Mouse (Mus musculus) embryonic facial prominence, embryonic 11.5 days (tissue): ENCODE measurements around the gene Abcb10. TPM values are rescaled to one million over a fixed set of nuclear protein-coding genes. Genes with fewer than 3 reads are reported as not detected.
A peak's percentile ranks its signal among the peaks of the same experiment; 100 is the strongest.
"Not testable (repeated sequence)": the region's sequence is repeated elsewhere in the genome, so short reads cannot be mapped to it uniquely, and the experiment has no call there.

Experiments
- ATAC-seq: fragments of 200-750 bp; cut with Nextera tagmentation; replicated peaks from 2 replicates; pipeline ENCODE4 v1.8.0; 2017; ENCODE audit warnings: low read depth; ENCODE audit not compliant: insufficient number of reproducible peaks, low FRiP score, low TSS enrichment
- DNase-seq: peaks from one replicate; pipeline ENCODE4 v3.0.0-alpha.2; 2015; ENCODE audit warnings: low spot score
- H3K27ac ChIP-seq: fragments of 300-500 bp; sonication (generic); replicated peaks from 2 replicates; pipeline ENCODE4 v1.5.1; 2014; ENCODE audit warnings: mild to moderate bottlenecking, low read depth, low read length, control low read depth
- H3K27me3 ChIP-seq: fragments of 300-500 bp; sonication (generic); 2 replicates; pipeline ENCODE4 v1.6.1; 2014; ENCODE audit warnings: mild to moderate bottlenecking, low read length, moderate library complexity, mixed read lengths; ENCODE audit not compliant: control insufficient read depth, insufficient read depth
- H3K36me3 ChIP-seq: fragments of 300-500 bp; sonication (generic); replicated peaks from 2 replicates; pipeline ENCODE4 v1.6.1; 2014; ENCODE audit warnings: low read depth, mild to moderate bottlenecking, low read length, moderate library complexity, mixed read lengths; ENCODE audit not compliant: control insufficient read depth, insufficient read depth
- H3K4me1 ChIP-seq: fragments of 300-500 bp; sonication (generic); 2 replicates; pipeline ENCODE4 v1.6.1; 2014; ENCODE audit warnings: low read length, mixed read lengths; ENCODE audit not compliant: control insufficient read depth, insufficient read depth
- H3K4me2 ChIP-seq: fragments of 300-500 bp; sonication (generic); 2 replicates; pipeline ENCODE4 v1.6.1; 2014; ENCODE audit warnings: low read depth, mild to moderate bottlenecking, control low read depth, low read length, moderate library complexity
- H3K4me3 ChIP-seq: fragments of 300-500 bp; sonication (generic); 2 replicates; pipeline ENCODE4 v1.5.1; 2014; ENCODE audit warnings: low read depth, low read length, control low read depth
- H3K9ac ChIP-seq: fragments of 300-500 bp; sonication (generic); replicated peaks from 2 replicates; pipeline ENCODE4 v1.6.1; 2014; ENCODE audit warnings: mild to moderate bottlenecking, control low read depth, low read length
- H3K9me3 ChIP-seq: fragments of 300-500 bp; sonication (generic); replicated peaks from 2 replicates; pipeline ENCODE4 v1.6.1; 2016; ENCODE audit warnings: mild to moderate bottlenecking, low read length, inconsistent platforms, mixed read lengths; ENCODE audit not compliant: control insufficient read depth
- WGBS: fragments of 180-500 bp; shearing (Covaris S2); extraction: QIAGEN DNeasy Blood & Tissue Kit; methylation state at CpG from one replicate; pipeline ENCODE4 v1.1.7; 2014; 5-methylcytosine and 5-hydroxymethylcytosine counted together
- polyA plus RNA-seq: library from polyadenylated mRNA; unstranded; fragments of >200 nt; fragmentation: Nextera tagmentation; extraction: Ambion mirVana; gene quantifications from 2 replicates; pipeline ENCODE4 v1.2.1, GENCODE M21; 2014

The Abcb10 gene
- polyA plus RNA-seq, 1 experiment from 2014 or later, result 18.8 TPM

DNA sequence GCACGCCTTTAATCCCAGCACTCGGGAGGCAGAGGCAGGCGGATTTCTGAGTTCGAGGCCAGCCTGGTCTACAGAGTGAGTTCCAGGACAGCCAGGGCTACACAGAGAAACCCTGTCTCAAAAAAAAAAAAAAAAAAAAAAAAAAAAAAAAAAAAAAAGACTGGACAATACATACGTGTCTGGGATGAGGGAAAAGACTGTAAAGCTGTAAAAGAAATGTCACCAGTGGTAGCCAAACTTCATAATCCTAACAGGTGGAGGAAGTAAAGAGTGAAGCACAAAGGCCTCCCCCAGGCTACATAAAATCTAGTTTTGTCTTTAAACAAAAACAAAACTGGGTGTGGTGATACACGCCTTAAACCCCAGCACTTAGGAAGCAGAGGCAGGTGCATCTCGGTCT is 31.4 kb upstream of the Abcb10 start:
- H3K9me3 ChIP-seq, H3K27ac ChIP-seq, H3K27me3 ChIP-seq, ATAC-seq, H3K36me3 ChIP-seq, DNase-seq, H3K4me3 ChIP-seq, H3K9ac ChIP-seq, H3K4me1 ChIP-seq, H3K4me2 ChIP-seq: not testable (repeated sequence)
- 94% methylated on average over 7 of the region's 7 CpGs for WGBS

DNA sequence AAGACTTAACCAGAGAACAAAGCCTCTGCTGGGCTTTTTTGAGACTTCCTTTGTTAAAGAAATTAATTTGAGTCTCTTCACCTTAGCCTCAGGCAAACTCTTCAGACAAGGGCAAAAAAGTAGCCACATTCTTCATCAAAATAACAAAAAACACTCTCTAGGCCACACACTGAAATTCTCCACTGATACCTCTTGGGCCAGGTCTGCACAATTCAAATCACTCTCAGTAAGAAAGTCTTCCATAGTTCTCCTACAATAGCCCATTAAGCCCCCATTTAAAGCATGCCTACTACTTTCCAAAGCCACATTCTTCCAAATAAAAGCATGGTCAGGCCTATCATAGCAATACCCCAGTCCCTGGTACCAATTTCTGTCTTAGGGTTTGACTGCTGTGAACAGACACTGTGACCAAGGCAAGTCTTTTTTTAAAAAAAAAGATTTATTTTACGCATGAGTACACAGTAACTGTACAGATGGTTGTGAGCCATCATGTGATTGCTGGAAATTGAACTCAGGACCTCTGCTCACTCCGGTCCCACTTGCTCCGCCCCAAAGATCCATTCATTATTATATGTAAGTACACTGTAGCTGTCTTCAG is 29.2 kb upstream of the Abcb10 start:
- ATAC-seq, result no peak
- no peak for DNase-seq
- Histone ChIP-seq H3K9ac (no peak overlapping the region), H3K9me3 (no peaks in the 10 kb centered on the region), H3K4me2 (no peak overlapping the region), H3K27ac (no peak overlapping the region), H3K27me3 (no peaks in the 10 kb centered on the region), H3K36me3 (no peaks in the 10 kb centered on the region), H3K4me1 (no peaks in the 10 kb centered on the region), H3K4me3 (no peak overlapping the region)
- 89% methylated on average over 3 of the region's 3 CpGs for WGBS

DNA sequence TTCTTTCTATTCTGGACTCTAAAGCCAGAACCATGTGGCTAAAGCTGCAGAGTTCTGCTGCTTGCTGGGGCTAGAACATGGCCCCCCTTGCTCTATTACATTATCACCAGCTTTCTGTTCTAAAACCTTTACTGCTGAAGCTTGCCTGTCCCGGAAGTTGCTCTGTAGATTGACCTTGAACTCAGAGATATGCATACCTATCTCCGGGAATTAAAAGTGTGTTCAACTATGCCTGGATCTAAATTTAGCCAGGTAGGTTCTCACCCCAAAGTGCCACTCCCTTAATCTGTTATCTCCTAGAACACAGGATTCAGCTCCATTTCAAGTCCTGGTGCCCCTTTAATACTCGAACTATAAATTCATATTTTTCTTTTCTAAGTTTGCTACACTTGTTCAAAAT is 28.7 kb upstream of the Abcb10 start:
- no peaks in the 10 kb centered on the region for H3K27me3 ChIP-seq
- no peaks in the 10 kb centered on the region for H3K36me3 ChIP-seq
- no peak overlapping the region for H3K9ac ChIP-seq
- H3K9me3 ChIP-seq, result no peaks in the 10 kb centered on the region
- no peak for DNase-seq
- H3K4me2 ChIP-seq, result no peak overlapping the region
- WGBS, result 85% methylated on average over 3 of the region's 3 CpGs
- no peaks in the 10 kb centered on the region for H3K4me1 ChIP-seq
- H3K27ac ChIP-seq, result no peak overlapping the region
- H3K4me3 ChIP-seq, result no peak overlapping the region
- ATAC-seq, result no peak

DNA sequence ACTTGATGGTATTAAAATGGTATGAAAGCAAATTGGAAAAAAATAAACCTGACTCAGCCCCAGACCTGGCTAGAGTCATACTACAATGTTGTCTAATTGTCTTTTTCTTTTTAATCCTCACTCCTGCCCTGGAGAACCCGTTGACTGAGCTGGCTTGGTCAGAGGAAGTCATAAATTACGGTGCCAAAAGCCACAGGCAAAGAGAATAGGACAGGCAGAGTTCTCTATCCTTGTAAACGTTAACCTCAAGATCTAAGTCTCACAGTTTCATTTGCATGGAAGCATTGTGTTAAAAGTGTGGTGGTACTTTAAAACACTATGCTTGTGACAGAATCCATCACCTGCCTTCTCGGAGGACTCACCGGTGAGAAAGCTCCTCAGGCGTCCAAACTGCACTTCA is 24.9 kb upstream of the Abcb10 start:
- no peak for DNase-seq
- Histone ChIP-seq H3K9me3 (no peaks in the 10 kb centered on the region), H3K9ac (no peak overlapping the region), H3K4me2 (no peak overlapping the region), H3K27ac (no peak overlapping the region), H3K4me1 (no peaks in the 10 kb centered on the region), H3K36me3 (peaks cover 7% of the 10 kb centered on the region), H3K4me3 (no peak overlapping the region), H3K27me3 (no peaks in the 10 kb centered on the region)
- WGBS, result 91% methylated on average over 6 of the region's 6 CpGs
- ATAC-seq, result no peak

DNA sequence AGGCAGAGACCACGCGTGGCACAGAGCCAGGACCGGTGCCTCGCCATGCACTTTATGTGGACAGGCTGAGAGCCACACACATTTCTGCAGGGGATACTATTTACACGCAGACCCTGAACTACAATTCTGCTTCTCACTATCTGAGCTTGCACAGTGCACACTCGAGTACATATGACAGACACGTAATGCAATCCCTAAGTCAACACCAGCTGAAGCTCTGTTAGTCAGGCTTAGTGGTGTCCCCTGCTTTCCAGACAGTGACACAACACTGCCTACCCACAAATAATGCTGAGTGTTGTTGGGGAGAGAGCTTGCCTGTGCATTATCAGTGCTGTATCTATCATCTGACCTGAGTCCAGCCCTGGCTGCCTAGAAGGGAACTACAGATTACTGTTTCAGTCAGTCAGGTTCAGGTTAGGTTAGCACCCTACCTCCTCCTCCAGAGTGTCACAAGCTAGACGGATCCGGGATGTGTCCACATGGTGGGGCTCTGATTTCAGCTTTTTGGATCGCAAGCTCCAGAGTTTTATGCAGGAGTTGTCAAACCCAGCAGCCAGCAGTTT is 19.7 kb upstream of the Abcb10 start:
- ATAC-seq, result no peak
- WGBS, result 94% methylated on average over 10 of the region's 10 CpGs
- Histone ChIP-seq H3K4me2 (no peak overlapping the region), H3K27me3 (no peaks in the 10 kb centered on the region), H3K4me1 (no peaks in the 10 kb centered on the region), H3K4me3 (no peak overlapping the region), H3K9me3 (no peaks in the 10 kb centered on the region), H3K27ac (no peak overlapping the region), H3K9ac (no peak overlapping the region), H3K36me3 (peaks cover 12% of the 10 kb centered on the region)
- DNase-seq, result no peak

DNA sequence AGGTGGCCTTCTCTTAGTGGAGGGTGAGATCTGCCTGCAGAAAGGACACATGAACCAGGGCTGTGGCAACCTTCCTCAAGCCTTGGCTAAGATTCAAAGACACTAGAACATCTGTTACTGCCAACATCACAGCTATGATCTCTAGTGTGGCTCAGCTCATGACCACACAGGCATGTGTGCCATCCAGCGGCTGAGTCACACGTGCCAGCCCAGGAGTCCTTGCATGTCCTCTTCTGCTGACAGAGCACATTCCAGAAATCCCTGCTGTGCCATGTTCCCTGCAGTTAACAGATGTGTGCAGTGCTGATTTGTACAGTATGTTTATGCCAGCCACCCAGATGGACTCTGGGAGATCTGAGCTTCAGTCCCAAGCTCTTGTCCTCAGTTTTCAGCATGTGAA is 16.6 kb upstream of the Abcb10 start:
- no peak overlapping the region for H3K4me3 ChIP-seq
- ATAC-seq (no peak), DNase-seq (no peak)
- H3K9ac ChIP-seq, result no peak overlapping the region
- H3K27ac ChIP-seq, result no peak overlapping the region
- no peaks in the 10 kb centered on the region for H3K27me3 ChIP-seq
- 85% methylated on average over 2 of the region's 2 CpGs for WGBS
- H3K4me1 ChIP-seq, result no peaks in the 10 kb centered on the region
- H3K36me3 ChIP-seq, result peaks cover 12% of the 10 kb centered on the region
- H3K9me3 ChIP-seq, result no peaks in the 10 kb centered on the region
- H3K4me2 ChIP-seq, result no peak overlapping the region

DNA sequence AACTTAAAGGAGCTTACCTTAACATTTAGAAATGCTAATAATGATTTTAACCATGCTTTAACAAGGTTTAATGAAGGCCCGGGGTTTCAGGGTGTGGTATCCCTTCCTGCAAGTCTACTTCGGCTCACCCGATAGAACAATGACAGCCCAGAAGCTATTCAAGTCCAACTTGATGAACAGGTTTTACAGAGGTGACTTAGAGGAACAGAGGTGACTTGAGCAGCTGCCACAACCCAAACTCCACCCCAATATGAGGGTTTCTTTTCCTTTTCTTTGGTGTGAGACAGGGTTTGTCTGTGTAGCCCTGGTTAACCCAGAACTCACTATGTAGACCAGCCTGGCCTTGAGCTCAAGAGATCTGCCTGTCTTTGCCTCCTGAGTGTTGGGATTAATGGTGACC is 11.1 kb upstream of the Abcb10 start:
- Histone ChIP-seq H3K9ac (no peak overlapping the region), H3K4me3 (no peak overlapping the region), H3K27me3 (no peaks in the 10 kb centered on the region), H3K4me2 (no peak overlapping the region), H3K27ac (no peak overlapping the region), H3K4me1 (no peaks in the 10 kb centered on the region), H3K36me3 (no peaks in the 10 kb centered on the region; the same call in 1 of the 2 replicates), H3K9me3 (no peaks in the 10 kb centered on the region)
- WGBS, result 83% methylated on average over 3 of the region's 3 CpGs
- DNase-seq (peak; percentile 30), ATAC-seq (no peak)

DNA sequence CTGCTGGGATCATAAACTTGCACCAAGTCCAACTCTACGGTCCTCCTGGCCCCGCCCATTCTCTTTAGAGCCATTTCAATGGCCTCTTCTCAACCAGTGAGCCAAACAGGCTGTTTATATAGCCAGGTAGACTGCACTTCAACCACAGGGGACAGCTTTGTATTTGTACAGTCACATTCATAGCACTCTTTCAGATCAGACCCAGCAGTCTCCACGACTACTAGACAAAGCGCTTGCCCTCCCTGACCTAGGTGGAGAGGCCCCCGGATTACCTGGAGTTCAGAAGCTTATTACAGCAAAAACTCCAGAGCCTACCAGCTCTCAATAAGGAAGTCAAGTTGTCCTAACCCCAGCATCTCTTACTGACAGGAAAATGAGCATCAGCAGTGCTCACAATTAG is 10.7 kb upstream of the Abcb10 start:
- Histone ChIP-seq H3K4me2 (no peak overlapping the region), H3K9ac (no peak overlapping the region), H3K27me3 (no peaks in the 10 kb centered on the region), H3K36me3 (no peaks in the 10 kb centered on the region; the same call in 1 of the 2 replicates), H3K4me1 (no peaks in the 10 kb centered on the region), H3K27ac (no peak overlapping the region), H3K4me3 (no peak overlapping the region), H3K9me3 (no peaks in the 10 kb centered on the region)
- DNase-seq (no peak), ATAC-seq (no peak)
- WGBS, result 87% methylated on average over 5 of the region's 5 CpGs
